Mouse (Mus musculus) common myeloid progenitor, adult 5-6 weeks (primary cell): Measurements from ENCODE around the gene Sfxn2. TPM values are rescaled to one million over a fixed set of nuclear protein-coding genes. Genes with fewer than 3 reads are reported as not detected.

Source experiments
- total RNA-seq: library from RNA; stranded (forward); fragments of 200-1000, 187-1606 nt; gene quantifications from 2 replicates; pipeline ENCODE4 v1.2.3, GENCODE M21; 2017

Gene Sfxn2
- total RNA-seq, 1 experiment from 2014 or later: 13.3 TPM

Other genes with a start within 250 kb of the Sfxn2 start
- gene Psd, start 246.2 kb upstream of the Sfxn2 start, total RNA-seq: 0.69 TPM in 1 of 2 replicates, not detected in the other
- 3.3 and 4.3 TPM in 2 replicates for gene Fbxl15, start 245.2 kb upstream of the Sfxn2 start, total RNA-seq
- 143 and 149 TPM in 2 replicates for gene Cuedc2, start 234.7 kb upstream of the Sfxn2 start, total RNA-seq
- 11.5 and 13.6 TPM in 2 replicates for gene Mfsd13a, start 232.2 kb upstream of the Sfxn2 start, total RNA-seq
- 1.5 and 2.5 TPM in 2 replicates for gene 2310034G01Rik, start 223.1 kb upstream of the Sfxn2 start, total RNA-seq
- 80.1 TPM in 2 replicates for gene Actr1a, start 177.6 kb upstream of the Sfxn2 start, total RNA-seq
- gene Sufu, start 176.5 kb upstream of the Sfxn2 start, total RNA-seq: 22.2 and 30.2 TPM in 2 replicates
- 17.7 and 30.3 TPM in 2 replicates for gene Trim8, start 71.7 kb upstream of the Sfxn2 start, total RNA-seq
- gene Arl3, start 167 bp upstream of the Sfxn2 start, total RNA-seq: 25.5 and 27.3 TPM in 2 replicates
- gene Wbp1l, start 25.7 kb downstream of the Sfxn2 start, total RNA-seq: 19.1 and 27.7 TPM in 2 replicates
- gene Cyp17a1, start 99.8 kb downstream of the Sfxn2 start, total RNA-seq: not detected in 2 replicates
- gene Borcs7, start 116.5 kb downstream of the Sfxn2 start, total RNA-seq: 3.7 and 5.8 TPM in 2 replicates
- gene As3mt, start 134.1 kb downstream of the Sfxn2 start, total RNA-seq: 48.9 and 53.3 TPM in 2 replicates
- 9.0 and 10.7 TPM in 2 replicates for gene Cnnm2, start 188.2 kb downstream of the Sfxn2 start, total RNA-seq